Mouse (Mus musculus) midbrain, embryonic 15.5 days (tissue): ENCODE results near the gene Cbll1. TPM values are rescaled to one million over a fixed set of nuclear protein-coding genes. Genes with fewer than 3 reads are reported as not detected.

Experiments
- ATAC-seq: fragments of 200-750 bp; cut with Nextera tagmentation; replicated peaks from 2 replicates; pipeline ENCODE4 v1.8.0; 2017; ENCODE audit warnings: moderate TSS enrichment
- H3K27ac ChIP-seq: fragments of 300-500 bp; sonication (generic); 2 replicates; pipeline ENCODE4 v1.5.1; 2015; ENCODE audit warnings: mild to moderate bottlenecking, inconsistent platforms
- H3K27me3 ChIP-seq: fragments of 300-500 bp; sonication (generic); replicated peaks from 2 replicates; pipeline ENCODE4 v1.6.1; 2015; ENCODE audit warnings: inconsistent platforms
- H3K36me3 ChIP-seq: fragments of 300-500 bp; sonication (generic); replicated peaks from 2 replicates; pipeline ENCODE4 v1.6.1; 2015; ENCODE audit warnings: inconsistent platforms
- H3K4me1 ChIP-seq: fragments of 300-500 bp; sonication (generic); 2 replicates; pipeline ENCODE4 v1.6.1; 2015; ENCODE audit warnings: inconsistent platforms
- H3K4me2 ChIP-seq: fragments of 300-500 bp; sonication (generic); 2 replicates; pipeline ENCODE4 v1.6.1; 2015; ENCODE audit warnings: inconsistent platforms, mild to moderate bottlenecking, moderate library complexity
- H3K4me3 ChIP-seq: fragments of 300-500 bp; sonication (generic); 2 replicates; pipeline ENCODE4 v1.5.1; 2015; ENCODE audit warnings: mild to moderate bottlenecking, inconsistent platforms
- H3K9ac ChIP-seq: fragments of 300-500 bp; sonication (generic); 2 replicates; pipeline ENCODE4 v1.6.1; 2015; ENCODE audit warnings: mild to moderate bottlenecking, inconsistent platforms
- H3K9me3 ChIP-seq: fragments of 300-500 bp; sonication (generic); 2 replicates; pipeline ENCODE4 v1.6.1; 2016; ENCODE audit warnings: inconsistent platforms
- WGBS: fragments of 180-500 bp; shearing (Covaris S2); methylation state at CpG from one replicate; pipeline ENCODE4 v1.1.7; 2015; ENCODE audit warnings: mixed read lengths; 5-methylcytosine and 5-hydroxymethylcytosine counted together
- polyA plus RNA-seq: library from polyadenylated mRNA; unstranded; fragments of >200 nt; fragmentation: Nextera tagmentation; extraction: Ambion mirVana; gene quantifications from 2 replicates; pipeline ENCODE4 v1.2.1, GENCODE M21; 2015

Gene Cbll1
- 17.9 and 19.8 TPM in 2 replicates for polyA plus RNA-seq

GRCm38 (mm10) chr12:31499314-31500131 lies at the start of gene Cbll1:
Gene Cbll1 (minus strand): TSS chr12:31499616.
- Histone ChIP-seq H3K4me1 (peaks cover 21% of the 10 kb centered on the region), H3K27me3 (no peaks in the 10 kb centered on the region), H3K9ac (peak within 1 kb of the TSS; percentile 68), H3K4me2 (peak within 1 kb of the TSS; percentile 73), H3K27ac (peak within 1 kb of the TSS; percentile 97), H3K4me3 (peak within 1 kb of the TSS; percentile 77), H3K36me3 (peaks cover under 1% of the 10 kb centered on the region; the same call in 1 of the 2 replicates), H3K9me3 (no peaks in the 10 kb centered on the region)
- under 1% methylated on average over 68 of the region's 68 CpGs for WGBS
- peak; percentile 99 for ATAC-seq

DNA sequence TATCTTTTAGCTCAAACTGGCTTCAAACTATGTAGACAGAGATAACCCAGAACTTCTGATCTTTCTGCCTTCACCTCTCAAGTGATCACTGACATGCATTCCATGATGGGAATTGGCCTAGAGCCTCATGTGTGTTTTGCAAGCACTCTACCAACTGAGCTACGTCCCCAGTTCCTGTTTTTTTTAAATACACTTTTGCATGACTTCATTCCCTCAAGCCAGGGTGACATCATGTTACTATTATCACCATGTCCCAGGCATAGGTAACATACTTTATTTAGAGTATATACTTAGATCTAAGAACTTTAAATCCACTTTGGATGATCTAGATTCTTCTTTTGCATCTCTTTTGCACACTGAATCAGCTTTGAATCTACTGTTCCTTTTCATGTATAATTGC lies 46.6 kb upstream of the Cbll1 start:
- H3K36me3 ChIP-seq, result no peaks in the 10 kb centered on the region
- H3K4me2 ChIP-seq, result no peak overlapping the region
- no peaks in the 10 kb centered on the region for H3K27me3 ChIP-seq
- no peak overlapping the region for H3K27ac ChIP-seq
- H3K9me3 ChIP-seq, result no peaks in the 10 kb centered on the region
- H3K9ac ChIP-seq, result no peak overlapping the region
- 85% methylated on average over 1 of the region's 1 CpGs for WGBS
- H3K4me1 ChIP-seq, result no peaks in the 10 kb centered on the region
- no peak for ATAC-seq
- H3K4me3 ChIP-seq, result no peak overlapping the region

DNA sequence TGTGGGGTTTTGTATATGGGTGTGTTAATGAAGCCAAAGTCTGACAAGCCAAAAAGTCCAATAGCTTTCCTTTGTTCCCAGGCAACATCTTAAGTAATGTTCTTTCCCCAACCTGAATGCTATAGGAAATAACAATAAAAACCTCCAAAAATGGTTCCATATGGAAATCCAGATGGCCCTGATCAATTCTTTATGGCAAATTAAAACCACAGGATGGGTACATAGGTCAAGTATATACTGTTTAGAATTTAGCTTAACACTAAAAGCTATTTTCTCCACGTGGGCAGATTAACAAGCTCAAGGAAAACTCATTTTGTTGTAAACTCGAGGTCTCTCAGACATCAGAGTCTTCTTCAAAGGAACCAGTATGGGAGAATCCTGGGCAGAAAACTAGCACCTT lies 45.8 kb upstream of the Cbll1 start:
- no peak overlapping the region for H3K4me3 ChIP-seq
- H3K9ac ChIP-seq, result no peak overlapping the region
- ATAC-seq, result no peak
- no peak overlapping the region for H3K27ac ChIP-seq
- no peaks in the 10 kb centered on the region for H3K9me3 ChIP-seq
- H3K4me2 ChIP-seq, result no peak overlapping the region
- 57% methylated on average over 2 of the region's 2 CpGs for WGBS
- no peaks in the 10 kb centered on the region for H3K4me1 ChIP-seq
- H3K36me3 ChIP-seq, result no peaks in the 10 kb centered on the region
- H3K27me3 ChIP-seq, result no peaks in the 10 kb centered on the region

DNA sequence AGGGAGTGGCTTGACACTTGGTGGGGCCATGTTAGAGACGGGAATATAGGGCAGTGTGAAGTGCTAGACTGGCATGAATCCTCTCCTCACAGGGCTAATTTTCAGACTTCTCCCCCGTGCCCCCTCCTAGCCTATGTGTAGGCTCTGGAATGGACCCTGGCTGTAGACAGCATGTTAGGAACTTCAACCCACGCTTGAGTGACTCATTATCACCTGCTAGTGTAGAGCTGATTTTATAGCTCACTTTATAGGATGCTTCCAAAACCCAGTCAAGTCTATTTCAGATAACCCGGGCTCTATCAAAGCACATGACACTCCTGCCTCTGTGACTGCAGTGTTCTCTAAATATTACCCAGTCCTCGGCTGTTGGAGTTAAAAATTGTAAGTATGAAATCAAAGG lies 42.1 kb upstream of the Cbll1 start:
- Histone ChIP-seq H3K27ac (no peak overlapping the region), H3K4me1 (no peaks in the 10 kb centered on the region), H3K36me3 (no peaks in the 10 kb centered on the region), H3K9me3 (no peaks in the 10 kb centered on the region), H3K4me2 (no peak overlapping the region), H3K4me3 (no peak overlapping the region), H3K9ac (no peak overlapping the region), H3K27me3 (no peaks in the 10 kb centered on the region)
- no peak for ATAC-seq
- WGBS, result 79% methylated on average over 5 of the region's 5 CpGs

DNA sequence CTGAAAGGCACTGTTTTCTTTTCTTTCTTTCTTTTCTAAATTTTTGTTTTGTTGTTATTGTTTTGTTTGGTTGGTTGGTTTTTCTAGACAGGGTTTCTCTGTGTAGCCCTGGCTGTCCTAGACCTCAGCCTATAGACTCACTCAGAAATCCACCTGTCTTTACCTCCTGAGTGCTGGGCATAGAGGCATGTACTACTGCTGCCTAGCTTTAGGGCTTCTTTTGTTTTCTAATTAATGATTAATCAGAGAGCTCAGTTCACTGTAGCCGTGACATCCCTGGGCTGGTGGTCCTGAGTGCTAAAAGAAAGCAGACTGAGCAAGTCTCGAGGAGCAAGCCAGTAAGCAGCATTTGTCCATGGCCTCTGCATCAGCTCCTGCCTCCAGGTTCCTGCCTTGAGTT lies 40.4 kb upstream of the Cbll1 start:
- H3K27ac ChIP-seq, result no peak overlapping the region
- no peaks in the 10 kb centered on the region for H3K4me1 ChIP-seq
- ATAC-seq, result no peak
- no peak overlapping the region for H3K4me3 ChIP-seq
- WGBS, result 83% methylated on average over 2 of the region's 2 CpGs
- no peaks in the 10 kb centered on the region for H3K9me3 ChIP-seq
- no peaks in the 10 kb centered on the region for H3K36me3 ChIP-seq
- no peaks in the 10 kb centered on the region for H3K27me3 ChIP-seq
- no peak overlapping the region for H3K4me2 ChIP-seq
- no peak overlapping the region for H3K9ac ChIP-seq

- WGBS, result 84% methylated on average over 7 of the region's 7 CpGs
- Histone ChIP-seq H3K4me3 (no peak overlapping the region), H3K9me3 (no peaks in the 10 kb centered on the region), H3K36me3 (no peaks in the 10 kb centered on the region), H3K9ac (no peak overlapping the region), H3K4me1 (peaks cover 3% of the 10 kb centered on the region; the same call in 1 of the 2 replicates), H3K27me3 (no peaks in the 10 kb centered on the region), H3K27ac (no peak overlapping the region), H3K4me2 (no peak overlapping the region)
- ATAC-seq, result no peak
Observed at GRCm38 (mm10) chr12:31537515-31538230, 38.3 kb upstream of the Cbll1 start.

DNA sequence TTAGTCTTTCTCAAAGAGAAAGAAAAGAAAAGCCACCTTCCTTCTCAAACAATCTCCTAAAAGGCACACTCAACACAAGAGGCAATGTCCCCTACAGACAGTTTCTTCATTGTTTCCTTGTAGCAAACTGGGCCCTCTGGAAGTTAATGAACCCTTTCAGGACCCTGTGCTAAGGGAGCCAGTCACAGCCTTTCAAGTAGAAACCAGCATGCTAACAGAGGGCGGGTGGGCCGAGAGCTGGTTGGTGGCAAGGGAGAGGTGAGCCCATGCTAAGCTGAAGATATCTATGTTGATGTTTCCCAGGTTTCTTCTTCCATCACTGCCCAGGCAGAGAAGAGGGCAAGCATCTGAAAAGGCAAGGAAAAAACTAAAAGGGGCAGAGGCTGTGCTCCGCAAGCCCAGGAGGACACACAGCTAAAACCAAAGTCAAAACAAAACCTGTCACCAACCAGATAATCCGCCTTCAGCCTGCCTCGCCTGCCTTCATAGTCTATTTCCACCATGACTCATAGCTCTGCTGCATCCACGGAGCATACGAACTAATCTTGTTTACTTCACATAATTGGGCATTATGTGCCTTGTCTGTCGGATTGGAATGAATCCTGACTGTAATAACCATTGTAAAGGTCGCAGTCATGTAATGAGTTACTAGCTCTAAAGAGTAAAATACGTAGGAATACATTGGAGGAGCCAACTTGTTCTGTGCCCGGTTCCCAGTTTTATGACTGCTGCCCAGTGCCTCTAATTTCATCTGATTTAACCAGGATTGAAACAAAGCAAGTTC lies 34.8 kb upstream of the Cbll1 start:
- Histone ChIP-seq H3K4me2 (no peak overlapping the region), H3K9ac (no peak overlapping the region), H3K4me1 (peaks cover 3% of the 10 kb centered on the region; the same call in 1 of the 2 replicates), H3K4me3 (no peak overlapping the region), H3K9me3 (no peaks in the 10 kb centered on the region), H3K36me3 (no peaks in the 10 kb centered on the region), H3K27me3 (no peaks in the 10 kb centered on the region), H3K27ac (no peak overlapping the region)
- no peak for ATAC-seq
- 61% methylated on average over 11 of the region's 11 CpGs for WGBS

- no peak overlapping the region for H3K27ac ChIP-seq
- ATAC-seq, result no peak
- 78% methylated on average over 10 of the region's 10 CpGs for WGBS
Observed at GRCm38 (mm10) chr12:31533218-31533908, 33.9 kb upstream of the Cbll1 start.

DNA sequence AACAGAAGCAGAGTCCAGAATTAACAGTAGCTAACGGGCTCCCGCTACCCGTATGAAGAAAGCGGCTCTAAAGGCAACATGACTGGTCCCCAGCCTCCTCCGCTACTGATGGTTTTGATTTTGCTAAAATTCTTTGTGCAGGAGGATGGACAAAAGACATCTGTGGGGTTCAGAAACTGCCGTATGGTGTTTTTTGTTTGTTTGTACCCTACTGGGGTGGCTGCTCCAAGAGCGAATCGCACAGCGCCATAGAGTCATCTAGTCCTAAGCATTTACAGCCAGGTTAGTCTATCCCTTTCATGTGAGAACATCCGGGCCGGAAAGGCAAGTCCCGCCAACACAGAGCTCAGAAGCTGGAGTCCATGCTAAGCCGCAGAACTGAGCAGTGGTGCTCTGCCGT lies 32.6 kb upstream of the Cbll1 start:
- peaks cover 3% of the 10 kb centered on the region; the same call in 1 of the 2 replicates for H3K4me1 ChIP-seq
- WGBS, result 77% methylated on average over 14 of the region's 14 CpGs

More at GRCm38 (mm10) chr12:31533218-31533908, 33.9 kb upstream of the Cbll1 start:
- Histone ChIP-seq H3K4me2 (no peak overlapping the region), H3K9me3 (no peaks in the 10 kb centered on the region), H3K4me3 (no peak overlapping the region), H3K4me1 (peaks cover 3% of the 10 kb centered on the region; the same call in 1 of the 2 replicates), H3K36me3 (no peaks in the 10 kb centered on the region), H3K9ac (no peak overlapping the region), H3K27me3 (no peaks in the 10 kb centered on the region)

DNA sequence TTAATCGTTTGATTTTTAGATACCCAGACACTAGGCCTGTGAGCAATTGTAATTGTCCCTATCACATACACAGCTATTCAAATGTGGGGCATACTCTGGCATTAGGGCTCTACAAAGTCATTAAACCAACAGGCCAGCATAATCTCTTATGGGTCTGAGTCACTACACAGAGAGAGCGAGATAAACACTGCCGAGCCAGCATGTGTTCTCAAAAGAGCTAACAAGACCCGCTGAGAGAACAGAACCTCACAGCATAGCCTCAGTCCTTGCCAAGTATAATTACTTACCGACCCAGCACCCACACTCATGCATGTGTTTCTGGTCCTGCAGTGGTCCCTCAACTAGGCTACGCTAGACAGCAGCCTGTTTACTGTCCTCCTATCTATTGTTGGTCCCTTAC lies 28.0 kb upstream of the Cbll1 start:
- Histone ChIP-seq H3K27me3 (no peaks in the 10 kb centered on the region), H3K4me3 (no peak overlapping the region), H3K9me3 (no peaks in the 10 kb centered on the region), H3K9ac (no peak overlapping the region), H3K4me1 (no peaks in the 10 kb centered on the region), H3K27ac (no peak overlapping the region), H3K36me3 (no peaks in the 10 kb centered on the region), H3K4me2 (no peak overlapping the region)
- no peak for ATAC-seq
- 59% methylated on average over 6 of the region's 6 CpGs for WGBS

More for the DNA sequence above, 32.6 kb upstream of the Cbll1 start:
- Histone ChIP-seq H3K27me3 (no peaks in the 10 kb centered on the region), H3K9ac (no peak overlapping the region), H3K4me2 (no peak overlapping the region), H3K9me3 (no peaks in the 10 kb centered on the region), H3K27ac (no peak overlapping the region), H3K36me3 (no peaks in the 10 kb centered on the region), H3K4me3 (no peak overlapping the region)
- no peak for ATAC-seq

- ATAC-seq, result no peak
- WGBS, result 40% methylated on average over 3 of the region's 3 CpGs
- no peaks in the 10 kb centered on the region for H3K36me3 ChIP-seq
- no peaks in the 10 kb centered on the region for H3K27me3 ChIP-seq
- no peak overlapping the region for H3K4me3 ChIP-seq
- 0 out of 2 replicates have a peak, but pooled peaks cover 4% of the 10 kb centered on the region for H3K4me1 ChIP-seq
- no peaks in the 10 kb centered on the region for H3K9me3 ChIP-seq
- no peak overlapping the region for H3K27ac ChIP-seq
- no peak overlapping the region for H3K9ac ChIP-seq
- no peak overlapping the region for H3K4me2 ChIP-seq
Observed at GRCm38 (mm10) chr12:31521371-31521770, 22.0 kb upstream of the Cbll1 start.
